Mouse (Mus musculus) ES-E14 (cell line): ENCODE data around the gene Pkn2.

Experiments used
- CHD2 ChIP-seq: IDR thresholded peaks from 2 replicates; pipeline ENCODE4 v1.6.1; 2014; ENCODE audit warnings: mild to moderate bottlenecking, low read depth, low read length, inconsistent platforms
- HCFC1 ChIP-seq: IDR thresholded peaks from 2 replicates; pipeline ENCODE4 v1.6.1; 2012; ENCODE audit warnings: low read length, inconsistent platforms, borderline replicate concordance; ENCODE audit not compliant: insufficient read depth
- MAFK ChIP-seq: IDR thresholded peaks from 2 replicates; pipeline ENCODE4 v1.6.1; 2014; ENCODE audit warnings: mild to moderate bottlenecking, low read depth, low read length, inconsistent platforms; ENCODE audit not compliant: insufficient read depth
- ZC3H11A ChIP-seq: IDR thresholded peaks from 2 replicates; pipeline ENCODE4 v1.6.1; 2012; ENCODE audit warnings: low read depth, mild to moderate bottlenecking, inconsistent platforms, low read length, borderline replicate concordance

- no peak for TF ChIP-seq HCFC1
- TF ChIP-seq ZC3H11A, result no peak
- no peak for TF ChIP-seq MAFK
- TF ChIP-seq CHD2, result no peak
Observed at GRCm38 (mm10) chr3:142765778-142766165, 116.0 kb downstream of the Pkn2 start.
